Mouse (Mus musculus) frontal cortex, postnatal 36 days (tissue): ENCODE measurements around the gene Rpusd2.
"Not testable (repeated sequence)": the region's sequence is repeated elsewhere in the genome, so short reads cannot be mapped to it uniquely, and the experiment has no call there.

ENCODE experiments used
- DNase-seq, 2 experiments: peaks; one replicate each; pipeline ENCODE4 v3.0.0; 2022; ENCODE audit warnings: low spot score in 2 of 2

Gene Rpusd2

GRCm38 (mm10) chr2:119034656-119035396 lies at the start of gene Rpusd2:
Gene Rpusd2, plus strand, starts transcription at chr2:119034790.
- DNase-seq = peak; percentile 91 to 96

GRCm38 (mm10) chr2:118995490-118995889 lies 39.1 kb upstream of the Rpusd2 start:
- peak; percentile 22 to 56 for DNase-seq

DNA sequence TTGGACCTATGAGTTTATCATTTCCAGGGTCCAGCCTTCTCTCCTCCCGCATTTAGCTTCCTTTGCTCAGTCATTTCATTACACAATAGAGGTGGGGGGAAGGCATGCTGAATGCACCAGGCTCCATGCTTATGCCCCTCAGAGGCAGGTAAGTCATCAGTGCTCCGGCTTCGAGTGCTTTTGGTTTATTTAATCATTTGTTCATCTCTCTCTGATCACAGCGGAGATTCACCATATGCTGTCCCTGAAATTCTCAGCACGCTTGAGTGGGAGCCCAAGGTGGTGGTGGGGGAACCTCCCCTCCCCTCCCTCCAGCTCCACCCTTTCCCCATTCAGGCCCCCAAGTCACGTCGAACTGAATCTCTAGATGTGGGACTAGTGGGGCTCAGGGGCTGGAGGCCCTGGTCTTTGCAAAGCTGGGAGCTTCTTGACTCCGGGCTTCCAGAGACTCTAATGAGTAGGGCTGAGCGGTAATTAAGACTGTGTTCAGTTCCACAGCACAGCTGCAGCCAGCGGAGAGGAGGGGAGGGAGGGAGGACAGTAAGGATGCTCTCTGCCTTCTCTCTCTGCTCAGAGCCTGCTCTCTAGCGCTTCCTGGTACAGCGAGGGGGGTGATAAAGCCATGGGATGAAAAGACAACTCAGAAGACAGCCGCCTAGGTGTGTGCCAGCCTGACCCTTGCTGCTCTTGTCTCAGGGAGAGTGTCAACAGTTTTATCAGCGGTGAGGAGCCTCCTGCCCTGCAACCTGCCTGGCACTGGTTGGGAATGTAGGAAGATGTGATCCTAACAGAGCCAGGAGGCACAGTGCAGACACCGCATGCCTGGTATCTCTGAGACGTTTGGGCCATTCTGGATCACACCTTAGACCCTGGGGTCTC lies 38.4 kb upstream of the Rpusd2 start:
- DNase-seq = peak; percentile 13 to 19

DNA sequence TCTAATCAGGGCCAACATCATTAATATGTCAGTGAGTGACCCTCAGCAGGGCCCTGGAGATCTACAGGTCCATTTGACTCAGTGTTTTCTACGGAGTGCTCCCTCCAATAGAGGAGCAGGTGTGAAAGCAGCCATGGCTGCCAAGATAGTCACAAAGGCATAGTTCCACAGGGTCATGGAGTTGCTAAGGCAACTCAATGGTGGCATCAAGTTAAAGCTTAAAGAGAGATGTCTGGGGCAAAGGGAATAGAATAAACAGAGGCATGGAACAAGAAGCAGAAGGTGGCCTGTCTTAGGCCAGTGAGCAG lies 37.8 kb upstream of the Rpusd2 start:
- DNase-seq = no peak

GRCm38 (mm10) chr2:118998115-118998866 lies 36.3 kb upstream of the Rpusd2 start:
- no peak for DNase-seq

DNA sequence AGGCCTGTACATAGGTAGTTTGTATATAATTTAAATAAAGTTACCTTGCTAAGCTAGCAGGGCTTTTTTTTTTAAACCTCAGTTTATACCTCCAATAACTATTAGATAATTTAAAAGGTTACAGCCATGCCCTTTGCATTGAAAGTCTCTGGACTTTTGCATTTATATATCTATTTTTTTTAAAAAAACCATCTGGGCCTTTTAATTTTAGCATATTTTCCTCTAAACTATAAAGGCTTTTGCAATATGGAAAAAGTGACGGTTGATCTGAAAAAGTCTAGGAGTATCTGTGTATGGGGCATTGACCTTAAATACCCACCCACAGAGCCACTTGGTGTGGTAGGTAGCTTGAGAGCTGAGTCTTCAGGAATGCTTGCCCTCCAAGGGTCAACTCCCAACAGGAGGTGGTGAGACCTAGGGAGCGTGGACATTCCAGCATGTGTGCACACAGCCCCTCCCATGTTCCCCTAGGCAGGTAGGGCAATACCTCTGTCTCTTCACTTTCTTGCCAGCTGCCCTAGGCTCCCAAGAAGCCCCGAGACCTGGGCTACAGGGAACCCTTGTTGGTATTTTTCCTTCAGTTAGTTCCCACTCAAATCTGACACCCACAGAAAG lies 35.5 kb upstream of the Rpusd2 start:
- no peak for DNase-seq

- DNase-seq = no peak
Observed at GRCm38 (mm10) chr2:119006886-119007285, 27.7 kb upstream of the Rpusd2 start.

GRCm38 (mm10) chr2:119009376-119009775 lies 25.2 kb upstream of the Rpusd2 start:
- no peak for DNase-seq

DNA sequence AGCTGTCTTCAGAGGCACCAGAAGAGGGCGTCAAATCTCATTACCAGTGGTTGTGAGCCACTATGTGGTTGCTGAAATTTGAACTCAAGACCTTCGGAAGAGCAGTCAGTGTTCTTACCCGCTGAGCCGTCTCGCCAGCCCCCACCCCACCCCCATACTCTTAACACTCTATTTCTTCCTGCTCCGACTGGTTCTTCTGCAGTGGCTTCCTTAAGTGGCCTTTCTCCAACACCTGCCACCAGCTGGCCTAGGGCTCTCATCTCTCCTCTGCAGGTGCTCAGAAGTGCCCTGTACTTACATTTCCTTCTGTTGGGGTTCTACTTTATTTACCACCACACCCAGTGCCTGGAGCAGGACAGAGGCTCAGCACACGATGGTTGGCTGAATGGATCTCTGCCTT lies 19.6 kb upstream of the Rpusd2 start:
- no peak for DNase-seq

DNA sequence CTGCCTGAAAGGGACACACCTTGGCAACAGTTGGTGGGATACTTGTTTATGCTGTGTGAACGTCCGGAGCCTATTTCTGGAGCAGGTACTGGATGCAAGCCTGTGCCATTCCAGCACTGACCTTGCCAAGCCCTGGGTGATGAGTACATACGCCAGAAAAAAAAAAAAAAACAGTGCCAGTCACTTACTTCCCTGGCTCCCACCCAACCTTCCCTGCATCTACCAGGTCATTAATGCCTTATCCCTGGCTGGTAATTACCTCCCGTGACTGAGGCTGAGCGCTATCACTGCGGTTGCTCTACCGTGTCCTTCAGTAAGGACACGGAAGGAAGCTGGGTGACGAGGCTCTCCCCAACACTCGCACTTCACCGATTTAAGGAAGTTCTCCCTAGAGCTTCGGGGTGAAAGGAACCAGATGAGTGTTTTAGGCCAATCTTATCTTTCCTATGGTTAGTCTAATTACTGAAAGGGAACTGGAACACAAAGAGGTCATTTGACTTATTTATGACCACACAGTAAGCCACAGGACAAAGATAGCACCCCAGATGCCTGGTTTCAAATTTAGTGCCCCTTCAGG lies 18.9 kb upstream of the Rpusd2 start:
- no peak for DNase-seq

DNA sequence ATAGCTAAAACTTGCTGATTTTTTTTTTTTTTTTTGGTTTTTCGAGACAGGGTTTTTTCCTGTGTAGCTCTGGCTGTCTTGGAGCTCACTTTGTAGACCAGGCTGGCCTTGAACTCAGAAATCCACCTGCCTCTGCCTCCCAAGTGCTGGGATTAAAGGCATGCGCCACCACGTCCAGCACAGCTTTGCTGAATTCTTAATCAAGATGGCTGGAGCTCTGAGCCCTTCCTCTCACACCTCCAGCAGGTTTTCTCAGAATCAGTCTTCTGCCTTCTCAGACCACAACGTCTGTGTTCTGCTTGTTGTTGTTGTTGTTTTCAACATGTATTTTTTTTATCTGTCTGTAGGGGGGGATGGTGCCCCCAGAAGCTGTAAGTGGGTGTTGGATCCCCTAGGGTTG lies 18.3 kb upstream of the Rpusd2 start:
- DNase-seq = not testable (repeated sequence)

- DNase-seq = no peak
Observed at GRCm38 (mm10) chr2:119017647-119018046, 16.9 kb upstream of the Rpusd2 start.

DNA sequence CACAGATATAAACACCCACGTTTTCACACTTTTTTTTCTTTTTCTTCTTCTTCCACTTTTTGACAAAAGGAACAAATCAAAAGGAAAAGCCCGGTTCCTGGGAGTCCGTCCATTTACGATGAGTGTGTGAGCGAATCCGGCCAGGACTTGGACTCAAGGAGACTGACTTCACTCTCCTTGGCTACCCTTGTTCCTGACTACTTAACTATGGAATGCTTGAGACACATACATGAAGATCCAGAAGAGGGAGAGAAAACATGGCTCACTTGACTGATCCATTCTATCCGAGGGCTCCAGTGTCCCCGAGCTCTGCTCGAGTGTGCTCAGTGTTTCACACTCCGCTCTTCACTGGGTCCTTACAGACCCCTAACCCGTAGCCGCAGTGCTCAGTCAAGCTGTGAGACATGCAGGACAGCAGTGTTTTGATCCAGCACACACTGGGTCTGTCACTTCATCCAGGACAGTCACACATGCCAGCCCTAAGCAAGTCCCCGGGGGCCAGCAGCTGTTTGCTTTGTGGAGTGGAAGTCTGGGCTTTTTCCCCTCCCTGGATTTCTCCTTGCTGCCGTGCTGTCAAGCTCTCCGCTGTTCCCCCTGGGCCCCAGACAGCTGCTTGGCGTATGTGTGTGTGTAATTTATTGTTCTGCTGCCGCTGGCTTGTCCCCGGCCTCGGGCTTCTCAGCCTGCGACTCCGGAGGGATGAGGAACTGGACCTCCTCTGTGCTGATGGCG lies 16.0 kb upstream of the Rpusd2 start:
- no peak for DNase-seq

GRCm38 (mm10) chr2:119019131-119019530 lies 15.5 kb upstream of the Rpusd2 start:
- no peak for DNase-seq

GRCm38 (mm10) chr2:119019538-119019937 lies 15.1 kb upstream of the Rpusd2 start:
- no peak for DNase-seq

DNA sequence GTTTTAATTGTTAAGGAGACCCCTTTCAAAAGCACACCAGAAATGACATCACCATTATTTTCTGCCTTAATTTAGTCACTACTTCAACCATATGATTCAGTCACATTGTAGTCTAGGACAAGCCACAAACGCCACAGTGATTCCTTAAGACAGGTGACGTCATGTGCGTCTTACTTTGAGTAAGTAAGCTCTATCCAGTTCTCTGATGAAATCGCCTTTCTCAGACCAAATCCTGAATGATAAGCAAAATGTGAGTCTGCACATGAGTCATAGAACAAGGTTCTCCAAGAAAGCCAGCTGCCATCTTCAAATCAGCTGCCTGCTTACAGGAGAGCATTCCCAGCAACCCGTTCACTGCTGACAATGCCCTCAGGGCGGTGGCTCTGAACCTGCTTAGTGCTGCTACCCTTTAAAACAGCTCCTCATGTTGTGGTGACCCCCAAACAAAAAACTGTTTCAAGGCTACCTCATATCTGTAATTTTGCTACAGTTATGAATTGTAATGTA lies 11.4 kb upstream of the Rpusd2 start:
- DNase-seq = no peak

GRCm38 (mm10) chr2:119024536-119025238 lies 9.9 kb upstream of the Rpusd2 start:
- no peak for DNase-seq

DNA sequence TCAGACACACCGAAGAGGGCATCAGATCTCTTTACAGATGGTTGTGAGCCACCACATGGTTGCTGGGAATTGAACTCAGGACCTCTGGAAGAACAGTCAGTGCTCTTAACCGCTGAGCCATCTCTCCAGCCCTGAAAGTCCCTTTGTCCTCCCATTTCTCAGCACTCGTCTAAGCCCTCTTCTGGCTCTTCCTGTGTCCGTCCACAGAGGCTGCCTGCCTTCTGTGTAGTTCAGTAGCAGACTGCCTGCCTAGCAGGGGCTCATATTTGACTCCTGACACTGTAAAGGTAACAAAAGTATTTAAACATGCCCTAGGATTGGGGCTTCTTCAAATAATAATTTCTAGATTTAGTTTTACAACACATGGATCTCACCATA lies 9.4 kb upstream of the Rpusd2 start:
- DNase-seq = no peak

GRCm38 (mm10) chr2:119026951-119027350 lies 7.6 kb upstream of the Rpusd2 start:
- DNase-seq = no peak

GRCm38 (mm10) chr2:119028941-119029551 lies 5.5 kb upstream of the Rpusd2 start, which contains the start of gene Ccdc32:
Gene Ccdc32, minus strand, starts transcription at chr2:119029393.
- DNase-seq = peak; percentile 89 to 99
